Mouse (Mus musculus) embryonic fibroblast, embryonic 13.5 days (primary cell): ENCODE data around the gene Ubac2.

Experiments
- CTCF ChIP-seq: IDR thresholded peaks from 2 replicates; pipeline ENCODE4 v1.5.1; 2011; ENCODE audit warnings: mild to moderate bottlenecking, control low read depth, low read length, moderate library complexity, borderline replicate concordance; ENCODE audit not compliant: insufficient read depth
- POLR2A ChIP-seq: IDR thresholded peaks from 2 replicates; pipeline ENCODE4 v1.6.1; 2011; ENCODE audit warnings: low read depth, mild to moderate bottlenecking, control low read depth, low read length, moderate library complexity

- TF ChIP-seq POLR2A: no peak
- no peak for TF ChIP-seq CTCF
Observed at GRCm38 (mm10) chr14:122019389-122019788, 141.0 kb downstream of the Ubac2 start.
